Mouse (Mus musculus) kidney, adult 18-20 months (tissue): ENCODE measurements around the gene Tmem201.

Source experiments
- DNase-seq: peaks from one replicate; pipeline ENCODE4 v3.0.0; 2021

Gene Tmem201

DNA sequence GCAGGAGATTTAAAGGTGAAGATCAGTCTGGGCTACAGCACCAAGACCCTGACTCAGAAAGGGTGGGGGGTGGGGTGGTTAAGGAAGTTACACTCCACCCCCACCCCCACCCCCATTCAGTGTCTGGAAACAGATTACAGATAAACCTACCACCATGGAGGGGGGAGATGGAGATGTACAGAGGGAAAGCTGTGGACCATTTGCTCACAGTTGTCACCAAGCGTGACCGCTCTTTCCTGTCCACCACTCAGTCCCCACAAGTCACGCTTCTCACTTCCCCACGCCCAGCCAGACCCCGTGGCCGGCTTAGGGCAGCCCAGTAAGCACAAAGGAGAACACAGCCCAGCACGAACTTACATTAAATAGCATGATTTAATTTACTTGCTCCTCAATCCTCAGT lies 6.3 kb upstream of the Tmem201 start:
- no peak for DNase-seq

DNA sequence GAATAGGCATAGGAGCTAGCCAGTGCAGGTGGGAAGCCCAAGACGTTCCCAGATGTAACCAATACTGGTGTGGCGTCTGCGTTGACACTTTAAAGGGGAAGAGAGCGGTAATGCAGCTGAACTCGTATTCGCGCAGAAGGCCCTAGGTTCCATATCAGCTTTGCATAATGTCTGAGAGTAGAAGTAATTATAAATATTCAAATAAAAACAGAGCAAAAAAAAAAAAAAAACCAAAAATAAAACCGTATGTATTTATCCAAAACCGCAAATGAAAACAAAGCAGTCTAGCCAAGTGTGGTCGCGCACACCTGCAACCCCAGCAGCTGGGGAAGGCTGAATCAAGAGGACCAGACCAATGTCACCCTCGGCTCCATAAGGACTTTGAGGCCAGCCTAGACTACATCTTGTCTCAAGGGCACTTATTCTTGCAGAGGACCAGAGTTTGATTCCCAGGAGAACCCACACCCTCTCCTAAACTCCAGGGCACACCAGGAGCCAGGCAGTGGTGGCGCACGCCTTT lies 4.2 kb upstream of the Tmem201 start:
- no peak for DNase-seq

DNA sequence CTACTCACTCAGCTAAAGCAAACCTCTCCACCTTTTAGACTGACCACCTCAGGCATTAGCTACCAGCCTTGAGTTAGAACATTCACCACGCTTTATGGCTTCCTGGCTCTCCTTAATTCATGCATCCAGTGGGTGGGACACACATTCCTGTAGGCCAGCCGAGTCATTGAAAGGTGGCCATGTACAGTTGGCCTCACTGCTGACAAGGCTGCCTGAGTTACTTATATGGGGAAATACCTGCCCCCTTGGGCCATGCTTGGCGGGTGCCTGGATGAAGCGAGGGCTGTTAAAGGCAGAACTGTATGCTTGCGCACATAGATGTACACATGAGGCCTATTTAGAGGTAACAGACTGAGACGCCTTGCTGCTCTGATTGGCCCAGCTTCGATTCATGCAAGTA lies 2.5 kb upstream of the Tmem201 start:
- no peak for DNase-seq

DNA sequence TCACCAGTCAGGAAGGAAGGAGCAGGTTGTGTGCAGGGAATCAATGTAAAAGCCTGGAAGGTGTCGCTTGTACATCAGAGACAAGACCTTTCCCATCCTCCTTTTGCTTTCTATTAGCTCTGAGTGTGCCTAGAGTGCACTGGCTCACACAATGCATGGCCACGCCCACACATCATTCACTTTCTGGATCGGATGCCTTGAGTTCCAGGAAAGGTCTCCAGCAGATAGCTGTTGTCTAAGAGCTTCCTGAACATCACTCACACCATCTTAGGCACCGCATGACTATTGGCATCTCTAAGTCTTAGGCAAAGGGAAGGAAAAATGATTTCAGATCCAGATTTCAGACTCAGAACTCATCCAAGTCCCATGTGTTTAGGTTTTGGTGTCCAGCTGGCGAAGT lies 1.6 kb upstream of the Tmem201 start:
- no peak for DNase-seq

DNA sequence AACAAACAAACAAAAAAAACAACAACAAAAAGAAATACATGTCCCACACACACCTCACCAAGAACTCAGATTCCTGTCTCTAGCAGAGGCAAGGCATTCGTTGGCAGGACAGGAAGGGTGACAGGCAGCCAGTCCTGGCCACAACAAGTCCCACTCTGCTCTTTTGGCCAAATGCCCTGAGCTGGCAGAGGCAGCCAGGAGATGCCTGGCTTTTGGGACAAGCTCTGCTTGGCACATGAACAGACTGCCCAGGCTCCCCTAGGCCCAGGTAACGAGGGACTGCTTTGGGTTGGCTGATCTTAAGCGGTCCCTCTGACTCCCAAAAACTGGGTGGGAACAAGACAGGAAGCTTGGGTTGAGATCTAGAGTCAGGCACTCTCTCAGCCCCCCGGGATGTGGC lies 1.3 kb downstream of the Tmem201 start:
- DNase-seq = peak; percentile 69

DNA sequence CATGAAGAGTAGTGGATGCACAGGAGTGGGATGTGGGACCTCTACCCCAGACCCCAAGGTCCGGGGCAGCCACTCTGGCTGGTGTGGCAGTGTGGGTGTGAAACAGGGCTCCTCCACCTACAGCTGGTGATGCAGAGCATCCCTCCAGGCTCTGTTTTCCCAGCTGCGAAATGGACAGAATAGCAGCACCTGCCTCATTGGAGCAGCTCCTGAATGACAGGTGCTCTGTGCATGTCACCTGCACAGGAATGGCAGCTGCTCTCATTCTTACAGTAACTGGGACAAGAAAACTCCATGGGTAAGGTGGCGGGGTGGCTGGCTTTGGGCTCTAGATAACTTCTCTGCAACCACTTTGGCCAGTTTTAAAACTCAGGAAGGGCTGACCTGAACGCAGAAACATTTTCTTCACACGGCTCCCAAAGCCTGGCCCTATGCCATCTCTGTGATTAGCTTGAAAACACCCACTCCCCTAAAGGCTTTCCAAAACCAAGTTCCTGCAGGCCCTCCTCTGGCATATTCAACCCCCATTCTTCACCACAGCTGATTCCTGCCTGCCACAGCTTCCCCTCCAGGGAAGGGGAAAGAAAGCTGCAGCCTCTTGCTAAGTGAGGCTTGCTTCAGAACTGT lies 2.1 kb downstream of the Tmem201 start:
- DNase-seq = no peak

DNA sequence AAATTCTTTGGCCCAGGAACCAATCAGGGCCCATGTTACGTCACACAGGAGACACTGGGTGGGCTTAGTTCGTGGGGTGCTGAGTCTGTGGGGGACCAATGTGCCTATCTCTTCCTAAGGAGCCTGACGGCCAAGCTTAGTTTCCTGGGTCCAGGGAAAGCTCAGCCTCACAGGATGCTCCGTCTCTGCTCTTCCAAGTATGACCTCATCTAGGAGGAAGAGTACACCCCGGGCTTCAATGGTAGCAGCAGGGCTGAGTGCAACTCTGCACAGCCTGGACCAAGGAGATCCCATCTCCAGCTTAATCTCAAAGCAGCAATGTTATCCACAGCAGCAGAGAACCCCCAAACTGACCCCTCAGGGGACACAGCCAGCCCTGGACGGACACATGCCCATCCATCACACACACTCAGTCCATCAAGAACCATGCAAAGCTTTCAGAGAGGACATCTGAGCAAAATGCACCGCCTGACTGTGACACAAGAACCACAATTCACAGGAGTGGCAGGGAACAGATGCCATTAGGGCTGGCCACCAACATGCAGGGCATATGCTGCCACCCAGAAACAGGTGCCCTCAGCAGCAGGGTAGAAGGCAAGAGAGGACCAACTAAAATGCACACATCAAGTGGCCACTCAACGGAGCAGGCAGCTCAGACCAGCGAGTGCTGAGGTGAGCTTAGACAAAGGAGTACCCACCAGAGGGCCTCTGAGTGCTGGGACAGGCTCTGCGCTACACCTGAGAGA lies 2.9 kb downstream of the Tmem201 start:
- no peak for DNase-seq

DNA sequence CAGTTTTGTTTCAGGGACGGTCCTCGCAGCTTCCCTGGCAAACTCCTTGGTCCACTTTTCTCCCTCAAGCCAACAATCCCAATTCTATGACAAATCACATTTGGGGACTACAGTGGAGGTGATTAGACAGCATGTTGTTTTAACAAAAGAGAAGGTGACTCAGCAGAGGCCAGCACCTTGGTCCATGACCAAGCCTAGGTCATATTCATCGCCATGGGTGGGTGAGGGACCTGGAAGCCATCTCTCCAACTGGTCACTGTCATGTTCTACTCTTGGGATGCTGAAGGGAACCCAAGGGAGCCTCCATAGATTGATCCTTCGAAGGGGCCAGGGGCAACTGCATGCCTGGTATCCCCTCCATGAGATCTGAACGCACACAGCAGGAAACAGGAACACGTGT lies 3.6 kb downstream of the Tmem201 start:
- DNase-seq = no peak

DNA sequence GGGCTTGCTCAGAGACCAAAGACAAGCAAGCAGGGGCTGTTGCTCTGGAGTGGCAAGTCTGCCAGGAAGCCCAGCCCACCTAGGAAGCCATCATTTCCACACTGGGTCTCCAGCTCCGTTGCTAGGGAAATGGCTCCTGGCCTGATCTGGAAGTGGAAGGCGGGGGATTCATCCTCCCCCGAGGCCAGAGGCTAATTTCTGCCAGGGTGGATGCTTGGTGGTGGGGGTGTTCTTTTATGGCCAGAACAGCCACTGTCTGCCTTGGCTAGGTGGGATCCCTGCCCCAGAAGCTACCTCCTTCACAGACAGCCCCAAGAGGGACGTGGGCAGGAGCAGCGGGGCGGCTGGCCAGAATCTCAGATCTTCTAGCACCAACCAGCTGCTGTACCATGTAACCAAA lies 4.1 kb downstream of the Tmem201 start:
- DNase-seq = no peak

DNA sequence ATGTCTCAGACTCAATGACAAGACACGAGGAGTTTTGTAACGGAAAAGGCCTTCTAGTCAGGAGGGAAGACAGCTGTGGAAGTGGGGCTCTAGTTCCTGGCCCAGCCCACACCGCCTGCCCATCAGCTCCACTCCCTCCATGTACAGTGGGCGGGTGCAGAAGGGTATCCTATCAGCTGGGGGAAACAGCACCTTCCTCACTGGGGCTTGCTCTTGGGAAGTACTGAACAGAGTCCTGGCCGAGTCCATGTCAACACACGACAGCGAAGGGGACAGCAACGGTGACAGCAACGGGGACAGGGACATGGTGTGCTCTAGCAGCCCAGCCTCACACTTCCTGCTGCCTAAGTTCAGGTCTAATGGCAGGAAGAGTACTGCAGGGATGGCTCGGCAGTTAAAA lies 5.0 kb downstream of the Tmem201 start:
- DNase-seq = no peak

DNA sequence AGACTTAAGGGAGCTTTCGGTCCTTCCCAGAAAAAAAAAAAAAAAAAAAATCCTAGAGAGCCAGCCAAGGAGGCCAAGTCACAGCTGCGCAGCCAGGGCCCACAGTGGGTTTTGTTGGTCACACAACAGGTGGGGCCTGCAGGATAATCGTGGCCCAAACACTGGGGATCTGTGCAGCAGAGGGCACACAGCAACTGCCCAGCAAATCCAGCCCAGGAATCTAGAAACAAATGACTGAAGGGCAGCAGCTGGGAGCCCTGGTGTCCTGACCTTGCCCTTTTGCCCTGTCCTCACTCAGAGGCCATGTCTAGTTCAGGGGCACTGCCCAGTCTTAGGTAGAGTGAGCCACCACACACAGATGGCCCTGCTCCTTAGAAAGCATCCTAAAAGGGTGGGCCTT lies 5.5 kb downstream of the Tmem201 start:
- no peak for DNase-seq

DNA sequence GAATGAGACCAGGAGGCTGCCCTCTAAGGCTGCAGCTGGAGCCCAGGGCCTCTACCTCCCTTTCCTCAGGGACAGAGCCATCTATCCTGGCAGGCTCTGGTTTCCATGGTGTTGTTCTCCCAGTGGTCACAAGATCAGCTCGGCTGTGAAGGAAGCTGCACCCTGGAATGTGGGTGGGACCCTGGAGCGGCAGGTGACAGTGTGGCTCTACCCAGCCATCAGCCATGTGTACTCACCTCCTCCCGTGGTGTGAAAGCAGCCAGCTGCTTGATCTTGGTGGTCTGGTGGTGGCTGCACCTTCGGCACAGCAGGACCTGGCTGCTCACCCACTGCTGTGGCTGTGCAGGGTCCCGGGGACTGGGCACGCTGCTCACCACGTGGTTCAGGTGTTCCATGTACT lies 7.0 kb downstream of the Tmem201 start:
- no peak for DNase-seq

DNA sequence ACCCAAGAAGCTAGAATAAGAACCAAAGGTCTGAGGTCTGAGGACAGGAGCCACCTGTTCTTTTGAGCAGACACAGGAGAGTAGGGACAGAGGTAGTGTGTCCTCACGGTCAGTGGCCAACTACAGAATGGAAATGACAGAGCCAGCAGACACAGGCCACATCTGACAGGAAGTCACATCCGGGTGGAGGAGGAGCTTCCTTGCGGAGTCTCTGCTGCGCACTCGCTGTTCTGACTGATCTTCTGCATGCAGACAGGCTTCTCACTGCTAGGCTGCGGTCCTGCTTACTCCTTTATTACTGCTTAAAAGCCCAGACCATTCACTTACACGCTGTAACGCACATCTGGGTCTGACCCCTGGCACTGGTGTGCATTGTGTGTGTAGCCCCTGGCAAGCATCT lies 9.0 kb downstream of the Tmem201 start:
- no peak for DNase-seq

DNA sequence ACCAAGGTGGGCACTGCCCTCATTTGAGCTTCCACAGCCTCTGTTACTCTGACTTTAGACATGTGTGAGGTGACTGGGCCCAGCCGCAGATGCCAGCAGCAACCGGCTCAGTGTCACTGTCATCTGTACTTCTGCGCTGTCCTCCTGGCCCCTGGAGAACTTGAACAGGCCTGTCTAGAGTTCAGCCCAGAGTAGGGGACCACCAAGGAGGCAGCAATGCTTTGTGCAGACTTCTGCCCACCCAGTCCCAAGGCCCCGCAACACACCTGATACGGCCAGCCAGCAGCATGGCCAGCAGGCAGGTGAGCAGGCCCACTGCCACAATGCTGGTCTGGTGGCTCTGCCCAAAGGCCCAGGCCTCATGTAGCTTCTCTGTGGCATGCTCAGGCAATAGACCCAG lies 10.2 kb downstream of the Tmem201 start:
- DNase-seq = no peak

DNA sequence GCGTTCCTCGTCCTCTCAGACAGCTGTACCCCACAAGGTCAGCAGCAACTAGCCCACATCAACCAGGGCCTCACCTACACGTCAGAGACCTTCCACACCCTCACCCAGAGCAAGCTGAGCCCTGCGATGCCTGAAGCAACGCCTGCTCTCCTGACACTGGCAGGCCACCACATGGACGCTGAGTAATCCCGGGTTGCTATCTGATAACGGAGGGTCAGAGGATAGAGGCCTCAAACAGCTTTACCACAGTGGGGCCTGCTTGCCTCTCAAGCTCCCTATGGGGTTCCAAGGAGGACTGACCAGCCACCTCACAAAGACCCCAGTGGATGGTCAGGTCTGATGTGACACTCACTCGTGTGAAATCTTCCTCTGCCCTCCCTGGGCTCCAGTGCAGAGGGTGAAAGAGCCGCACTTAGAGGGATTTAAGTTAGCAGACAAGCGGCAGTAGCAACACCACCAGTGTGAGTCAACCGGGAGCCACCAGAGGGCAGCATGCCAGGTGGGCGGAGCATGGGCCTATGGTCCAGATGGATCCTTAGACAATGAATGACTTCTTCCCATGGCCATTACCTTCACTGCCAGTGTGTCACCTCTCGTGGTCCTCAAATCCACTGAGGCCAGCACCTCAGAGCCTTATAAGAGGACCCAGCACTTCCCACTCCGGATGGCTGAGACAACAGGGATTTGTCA lies 12.0 kb downstream of the Tmem201 start:
- peak; percentile 86 for DNase-seq

DNA sequence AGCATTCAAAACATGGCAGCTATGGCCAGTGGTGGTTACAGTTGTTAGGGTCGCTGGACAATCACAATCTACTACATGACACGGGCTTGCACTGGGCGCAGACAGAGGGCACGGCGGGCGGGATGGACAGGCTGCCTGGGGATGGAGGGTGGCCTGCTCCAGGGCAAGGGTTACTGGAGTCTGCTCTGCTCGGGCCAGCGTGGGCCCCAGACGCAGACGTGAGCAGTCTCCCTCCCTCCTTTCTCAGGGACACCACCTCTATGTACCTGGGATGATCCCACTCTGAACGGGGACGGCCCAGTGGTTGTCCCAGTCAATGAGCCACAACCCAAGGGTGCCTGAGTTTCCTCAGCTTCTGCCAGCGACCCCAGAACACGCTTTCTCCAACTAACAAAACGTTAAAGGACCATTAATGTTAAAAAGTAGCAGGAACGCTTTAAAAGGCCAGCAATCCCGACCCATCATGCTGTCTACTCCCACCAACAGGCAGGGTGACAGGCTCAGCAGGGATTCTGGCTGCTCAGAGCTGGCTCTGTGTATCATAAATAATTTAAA lies 12.9 kb downstream of the Tmem201 start:
- no peak for DNase-seq

DNA sequence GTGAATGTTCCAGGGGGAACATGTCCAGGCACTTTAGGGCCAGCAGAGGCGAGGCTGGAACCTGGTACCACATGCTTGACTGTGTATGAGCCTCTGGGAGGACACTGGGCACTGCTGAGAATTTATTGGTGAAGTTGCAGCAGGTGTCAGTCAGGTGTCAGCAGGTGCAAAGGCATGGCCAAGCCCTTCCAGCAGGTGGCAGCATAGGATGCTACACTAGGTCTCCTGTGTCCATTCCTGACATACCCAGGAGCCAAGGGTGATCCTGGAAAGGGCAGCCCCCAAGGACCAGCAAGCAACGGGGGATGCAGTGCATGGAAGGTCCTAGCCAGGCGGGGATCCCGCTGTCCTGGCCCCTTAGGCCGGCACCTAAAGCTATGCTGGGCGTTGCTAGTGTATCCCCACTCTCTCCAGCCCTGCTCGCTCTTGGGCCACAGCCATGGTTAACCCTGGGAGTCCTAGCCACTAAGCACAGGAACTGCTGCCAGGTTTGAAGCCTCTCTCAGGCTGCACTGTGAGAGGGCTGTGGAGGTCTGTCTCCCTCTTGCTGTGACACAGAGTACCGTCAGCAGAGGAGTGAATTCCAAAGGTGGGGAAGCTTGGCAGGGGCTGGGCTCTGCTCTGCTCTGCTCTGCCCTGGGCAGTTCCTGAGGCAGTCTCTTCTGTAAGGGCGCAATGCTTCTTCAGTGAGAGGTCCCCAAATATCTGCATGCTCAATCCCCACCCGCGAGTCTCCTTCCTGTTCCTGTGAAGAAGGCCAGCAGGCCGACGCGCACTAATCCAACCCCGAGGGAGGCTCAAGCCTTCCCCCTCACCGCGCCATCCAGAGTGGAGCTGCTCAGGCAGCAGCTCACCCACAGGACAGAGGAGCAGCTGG lies 13.8 kb downstream of the Tmem201 start:
- DNase-seq = peak; percentile 78

DNA sequence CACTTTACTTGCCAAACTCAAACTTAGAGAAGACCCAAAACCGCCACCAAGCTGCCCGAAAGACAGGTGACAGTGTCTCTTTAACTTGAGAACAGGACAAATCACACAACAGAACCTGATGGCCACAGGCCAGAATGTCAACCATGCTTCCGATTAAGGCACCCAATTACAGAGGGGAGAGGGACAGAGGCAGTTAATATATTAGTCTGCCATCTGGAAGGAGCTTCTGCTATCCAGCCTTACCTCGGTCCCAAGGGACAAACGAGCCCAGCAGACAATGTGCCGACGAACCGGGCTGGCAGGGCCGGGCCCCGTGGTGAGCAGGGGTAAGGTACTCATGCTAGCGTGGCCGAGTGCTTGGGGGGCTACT lies 14.8 kb downstream of the Tmem201 start:
- DNase-seq = no peak

DNA sequence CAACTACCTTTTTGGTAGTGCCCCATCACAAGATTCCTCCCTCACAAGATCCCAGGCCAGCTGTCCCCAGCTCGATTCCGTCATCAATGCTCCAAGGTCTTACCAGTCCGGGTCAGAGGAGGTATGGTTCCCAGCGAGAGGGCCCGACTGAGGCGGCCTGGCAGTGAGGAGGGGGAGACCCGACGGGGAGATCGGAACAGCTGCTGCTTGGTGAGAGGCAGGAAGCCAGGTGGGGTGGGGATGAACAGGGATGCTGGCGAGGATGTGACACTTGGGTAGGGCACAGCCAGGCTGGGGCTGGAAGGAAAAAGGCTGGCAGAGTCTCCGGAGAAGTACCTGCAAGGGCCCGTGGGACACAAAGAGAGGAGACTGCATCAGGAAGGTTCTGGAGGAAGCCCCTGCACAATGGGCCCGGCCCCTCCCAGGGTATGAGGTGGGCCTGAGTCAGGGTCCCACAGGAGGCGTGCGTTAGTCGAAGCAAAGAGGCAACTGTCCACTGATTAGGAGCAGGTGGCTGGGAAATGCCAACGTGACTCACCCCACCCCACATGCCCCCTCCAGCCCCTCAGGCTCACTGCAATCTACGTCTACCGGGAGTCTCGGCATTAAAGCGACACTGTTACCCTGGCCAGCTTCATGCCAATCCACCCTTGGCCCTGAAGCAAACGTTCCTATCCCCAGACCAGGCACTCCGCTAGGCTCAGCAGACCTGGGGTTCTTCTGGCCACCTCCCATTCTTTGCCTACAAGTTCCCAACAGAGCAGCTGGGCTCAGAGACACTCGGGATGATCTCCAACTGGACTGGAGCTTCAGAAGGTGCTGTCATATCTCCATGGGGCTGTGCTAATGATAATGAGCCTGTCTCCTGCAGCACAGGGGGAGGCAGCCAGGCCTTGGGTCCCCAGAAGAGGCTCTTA lies 15.5 kb downstream of the Tmem201 start:
- DNase-seq = no peak

DNA sequence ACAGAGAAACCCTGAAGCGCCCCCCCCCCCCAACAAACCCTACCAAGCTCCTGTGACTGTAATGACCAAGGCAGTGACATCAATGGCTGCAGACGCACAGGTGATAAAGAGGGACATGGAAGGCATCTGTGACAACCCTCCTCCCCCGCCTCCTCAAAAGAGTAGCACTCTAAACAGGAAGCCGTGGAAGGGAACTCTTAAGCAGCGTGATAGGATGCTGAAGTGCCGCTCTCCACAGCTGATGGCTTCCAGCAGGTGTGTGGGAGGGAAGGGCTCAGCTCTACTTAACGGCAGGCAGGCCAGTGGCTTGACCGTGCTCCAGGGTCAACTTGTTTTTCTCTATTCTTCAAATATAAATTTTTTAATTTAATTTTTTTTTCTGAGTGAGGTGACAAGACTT lies 16.7 kb downstream of the Tmem201 start:
- no peak for DNase-seq

DNA sequence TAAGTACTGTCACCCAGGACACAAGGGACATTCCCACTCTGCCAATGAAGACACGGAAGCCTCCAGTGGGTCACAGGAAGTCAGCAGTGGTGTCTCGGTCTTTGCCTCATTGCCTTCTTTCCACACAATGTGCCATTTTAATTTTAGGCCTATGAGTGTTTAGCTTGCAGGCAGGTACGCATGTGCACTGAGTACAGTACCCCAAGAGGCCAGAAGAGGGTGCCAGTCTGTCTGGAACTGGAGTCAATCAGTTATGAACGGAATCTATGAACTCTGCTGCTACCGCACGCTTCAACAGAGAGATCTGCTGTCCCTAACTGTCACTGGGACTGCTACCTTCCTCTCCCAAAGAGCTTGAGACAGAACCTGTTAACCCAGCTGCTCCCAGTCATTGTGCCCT lies 18.2 kb downstream of the Tmem201 start:
- DNase-seq = peak; percentile 47

DNA sequence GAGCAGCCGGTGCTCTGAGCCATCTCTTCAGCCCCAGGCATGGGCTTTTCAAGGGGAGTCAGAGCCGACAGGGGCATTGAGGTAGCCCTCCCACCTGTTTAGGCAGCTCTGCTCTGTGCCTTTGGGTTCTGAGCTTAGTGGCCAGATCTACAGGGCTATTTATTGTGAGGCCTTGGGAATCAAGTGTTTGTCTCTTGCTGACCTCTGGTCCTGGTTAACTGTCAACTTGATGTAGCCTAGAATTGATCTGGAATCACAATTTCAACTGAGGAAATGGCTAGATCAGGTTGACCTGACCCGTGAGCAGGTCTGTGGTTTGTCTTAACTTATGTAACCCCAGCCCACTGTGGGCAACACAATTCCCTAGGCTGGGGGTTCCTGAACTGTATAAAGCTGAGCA lies 23.3 kb downstream of the Tmem201 start:
- no peak for DNase-seq
